ENCODE assay signal across 5 mouse cellular contexts in genomic region chr5:28094393-28094792, GRCm38 (mm10).
"Had no signal": no experiment of that assay in that cellular context is flagged by ENCODE, and none has a peak within 500 bp of the region (broad histone marks: within the 10 kb centered on the region; RNA-seq: fewer than 3 reads in every experiment).

No protein-coding gene starts in this region.

- H3K9ac ChIP-seq: liver, embryonic 15.5 days; neural tube, embryonic 12.5 days had no signal

- H3K4me3 ChIP-seq: left cerebral cortex, adult 2 months; limb, embryonic 10.5 days; liver, embryonic 15.5 days; neural tube, embryonic 12.5 days had no signal

- H3K4me1 ChIP-seq: limb, embryonic 10.5 days; liver, embryonic 15.5 days; neural tube, embryonic 12.5 days had no signal

- H3K27ac ChIP-seq: left cerebral cortex, adult 2 months; limb, embryonic 10.5 days; liver, embryonic 15.5 days; neural tube, embryonic 12.5 days had no signal

- H3K4me2 ChIP-seq: liver, embryonic 11.5 days; liver, embryonic 15.5 days; neural tube, embryonic 12.5 days had no signal

- H3K27me3 ChIP-seq: liver, embryonic 15.5 days; neural tube, embryonic 12.5 days had no signal

- H3K36me3 ChIP-seq: limb, embryonic 10.5 days; liver, embryonic 15.5 days; neural tube, embryonic 12.5 days had no signal

- H3K9me3 ChIP-seq: limb, embryonic 10.5 days; liver, embryonic 15.5 days; neural tube, embryonic 12.5 days had no signal
